Mouse (Mus musculus): ENCODE data around the gene 4930442H23Rik.

The 4930442H23Rik gene

GRCm38 (mm10) chr10:81134966-81135681, 48.5 kb downstream of the 4930442H23Rik start, which contains the start of gene Zbtb7a:
Zbtb7a (plus strand) TSS chr10:81135220.
- no peak for TF ChIP-seq GATA4 (IDR thresholded peaks at IDR 0.05; ENCODE audit: insufficient replicate concordance, low read length)

- TF ChIP-seq GATA4 (IDR thresholded peaks at IDR 0.05; ENCODE audit: insufficient replicate concordance, low read length) = peak; percentile 8; the same call in 1 of the 2 replicates
Measured at GRCm38 (mm10) chr10:81134181-81134587, 49.5 kb downstream of the 4930442H23Rik start.

Measured in liver, adult (tissue).